Mouse (Mus musculus) thymus, adult 2 months (tissue): ENCODE results near the gene Neurl4.

ENCODE experiments used
- CTCF ChIP-seq: fragments of 200-500 bp; IDR thresholded peaks from 2 replicates; pipeline ENCODE4 v1.5.1; 2012; ENCODE audit warnings: mild to moderate bottlenecking, control low read depth, low read length, moderate library complexity, borderline replicate concordance; ENCODE audit not compliant: control insufficient read depth, poor library complexity, insufficient read depth; ENCODE audit errors: extremely low read depth
- POLR2A ChIP-seq: fragments of 200-500 bp; IDR thresholded peaks from 2 replicates; pipeline ENCODE4 v1.6.1; 2012; ENCODE audit warnings: mild to moderate bottlenecking, low read length, control low read depth, moderate library complexity; ENCODE audit not compliant: control insufficient read depth, poor library complexity, insufficient read depth; ENCODE audit errors: extremely low read depth

DNA sequence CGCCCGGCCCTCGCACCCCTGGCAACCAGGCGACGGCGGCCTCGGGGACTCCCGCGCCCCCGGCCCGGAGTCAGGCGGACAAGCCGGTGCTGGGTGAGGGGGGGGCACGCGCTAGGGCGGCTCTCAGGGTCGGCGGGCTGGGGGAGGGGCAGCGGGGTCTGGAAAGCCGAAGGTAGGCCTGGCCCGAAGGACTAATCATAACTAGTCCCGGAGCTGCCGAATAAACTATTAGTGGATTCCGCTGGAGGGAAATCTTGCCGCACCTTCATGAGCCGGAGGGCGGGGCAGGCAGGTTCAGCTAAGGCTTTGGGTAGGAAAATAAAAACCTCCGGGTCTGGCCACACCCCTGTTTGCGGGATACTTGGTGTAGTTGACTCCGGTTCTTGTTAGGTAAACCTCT, 35.3 kb downstream of the Neurl4 start:
- TF ChIP-seq POLR2A: no peak
- no peak for TF ChIP-seq CTCF
